Mouse (Mus musculus): ENCODE data around the gene Josd2.

Josd2 gene

DNA sequence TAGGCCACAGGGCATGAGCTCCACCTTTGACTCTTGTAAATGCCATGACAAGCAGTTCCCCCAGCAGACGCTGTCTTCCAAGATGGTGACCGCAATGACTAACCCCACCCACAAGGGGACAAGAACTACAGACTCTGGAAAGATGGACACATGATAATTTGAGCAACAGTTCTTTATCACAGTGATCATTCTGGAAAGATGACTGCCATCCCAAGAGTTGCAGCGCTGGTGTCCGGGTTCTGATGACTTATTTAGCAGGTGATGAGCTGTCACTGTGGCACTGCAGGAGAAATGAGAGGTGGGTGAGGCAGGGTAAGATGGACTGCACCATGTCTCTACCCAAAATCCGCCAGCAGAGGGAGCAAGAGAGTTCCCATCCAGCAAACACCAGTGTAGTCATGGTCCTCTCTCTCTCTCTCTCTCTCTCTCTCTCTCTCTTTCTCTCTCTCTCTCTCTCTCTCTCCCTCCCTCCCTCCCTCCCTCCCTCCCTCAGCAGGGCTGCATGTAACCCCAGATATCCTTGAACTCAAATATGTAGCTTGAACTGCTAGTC lies 33.9 kb downstream of the Josd2 start:
- peak; percentile 65 to 69 for DNase-seq

DNA sequence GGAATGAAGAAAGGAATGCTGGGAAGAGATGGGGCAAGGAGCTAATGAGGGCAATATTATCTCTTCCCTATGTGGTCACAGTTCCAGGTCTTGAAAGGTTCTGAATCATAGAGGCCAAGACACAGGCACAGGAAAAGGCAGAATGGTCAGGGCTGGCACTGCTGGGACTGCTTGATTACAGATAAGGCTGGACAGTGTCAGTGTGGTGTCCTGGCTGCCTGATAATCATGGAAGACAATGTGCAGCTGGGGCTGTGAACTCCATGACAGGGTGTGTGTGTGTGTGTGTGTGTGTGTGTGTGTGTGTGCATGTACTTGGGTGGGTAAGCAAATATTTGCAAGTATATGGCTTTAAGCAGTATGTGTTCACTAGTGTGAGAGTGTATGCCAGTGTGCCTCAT lies 39.7 kb downstream of the Josd2 start:
- DNase-seq: no peak

DNA sequence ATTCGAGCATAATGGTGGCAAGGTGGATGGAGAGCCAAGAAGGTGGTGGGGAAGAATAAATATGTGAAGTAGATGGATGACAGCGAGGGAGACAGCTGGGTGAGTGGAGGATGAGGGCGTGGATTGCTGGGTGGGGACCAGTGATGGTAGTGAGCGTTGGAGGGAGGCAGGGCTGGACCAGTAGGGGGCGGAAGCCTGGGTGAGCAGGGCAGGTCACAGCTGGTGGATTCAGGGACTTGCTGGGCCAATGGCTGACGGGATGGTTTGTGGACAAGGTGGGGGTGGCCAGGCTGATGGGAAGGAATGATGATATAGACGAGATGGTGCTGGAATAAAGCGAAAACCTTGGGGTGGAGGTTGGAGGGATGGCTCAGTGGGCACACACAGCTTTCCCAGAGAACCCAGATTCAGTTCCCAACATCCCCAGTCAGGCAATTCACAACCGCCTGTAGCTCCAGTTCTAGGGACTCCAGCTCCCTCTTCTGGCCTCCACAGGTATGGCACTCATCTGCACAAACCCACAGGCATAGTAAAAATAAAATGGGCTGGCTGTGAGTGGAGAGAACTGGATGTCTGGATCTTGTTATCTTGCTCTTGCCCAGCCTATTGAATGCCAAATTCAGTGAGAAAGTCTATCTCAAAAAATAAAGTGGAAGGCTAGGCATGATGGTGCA lies 51.6 kb downstream of the Josd2 start:
- no peak for DNase-seq

DNA sequence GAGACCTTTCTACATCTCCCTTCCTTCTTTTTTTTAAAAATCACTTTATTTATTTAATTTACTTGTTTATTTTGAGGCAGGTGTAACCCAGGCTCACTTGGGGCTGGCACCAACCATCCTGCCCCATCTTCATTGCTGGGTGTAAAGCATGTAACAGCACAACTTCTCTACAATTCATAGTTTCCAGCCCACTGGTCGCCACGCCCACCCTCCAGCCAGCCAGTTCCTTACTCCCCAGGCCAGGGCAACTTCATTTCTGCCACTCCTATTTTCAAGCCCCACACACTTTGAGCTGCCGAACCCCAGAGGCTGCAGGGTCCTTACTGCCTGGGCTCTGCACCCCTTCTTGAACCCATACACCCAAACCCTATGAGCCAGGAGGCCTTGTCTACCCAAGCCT lies 53.2 kb downstream of the Josd2 start:
- no peak for DNase-seq

Measured in thymus, postnatal 36 days (tissue).